Mouse (Mus musculus): ENCODE measurements around the gene Dennd2c.

DNA sequence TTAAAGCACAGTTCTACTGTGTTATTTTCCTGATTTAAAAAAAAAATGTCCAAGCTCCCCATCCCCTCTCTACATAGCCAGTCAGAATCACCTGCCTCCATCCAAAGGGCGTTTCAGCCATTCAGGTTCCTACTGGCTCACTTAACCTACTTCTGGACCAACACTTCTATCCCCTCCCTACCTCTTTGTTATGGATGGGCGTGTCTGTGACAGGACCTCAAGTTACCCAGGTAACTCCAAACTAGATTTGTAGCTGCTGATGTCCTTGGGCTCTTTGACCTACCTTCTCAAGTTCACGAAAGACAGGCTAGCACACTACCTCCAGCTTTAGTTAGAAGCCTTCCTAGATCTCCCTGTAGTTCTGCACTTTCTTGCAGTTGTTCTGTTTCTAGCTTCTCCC is 16.4 kb upstream of the Dennd2c start:
- TF ChIP-seq CTCF (IDR thresholded peaks at IDR 0.05; ENCODE audit: insufficient read depth, low read depth, low read length) = no peak
- TF ChIP-seq POLR2A (IDR thresholded peaks at IDR 0.05; ENCODE audit: insufficient read depth, low read depth, low read length) = no peak
